Comparison of ENCODE assay signal across 10 mouse cellular contexts in genomic region chr6:28418449-28418848, GRCm38 (mm10). TPM values are rescaled to one million over a fixed set of nuclear protein-coding genes. Genes with fewer than 3 reads are reported as not detected.
A peak's percentile ranks its signal among the peaks of the same experiment; 100 is the strongest.
DNase-seq lines count a peak whose midpoint lies in the region; ATAC-seq lines count a peak whose summit lies in the region.
"Had no signal": no experiment of that assay in that cellular context is flagged by ENCODE, and none has a peak within 500 bp of the region (broad histone marks: within the 10 kb centered on the region; RNA-seq: fewer than 3 reads in every experiment).

No protein-coding gene starts in this region.

- H3K4me1 ChIP-seq in forebrain, embryonic 15.5 days = peaks cover 30% of the 10 kb centered on the region

- H3K9me3 ChIP-seq in forebrain, embryonic 15.5 days = no peaks in the 10 kb centered on the region
- H3K9me3 ChIP-seq: lung, embryonic 15.5 days; stomach, embryonic 15.5 days had no signal

- no peak overlapping the region for H3K27ac ChIP-seq in forebrain, embryonic 15.5 days (replicated peaks)
- H3K27ac ChIP-seq: lung, embryonic 15.5 days; stomach, embryonic 15.5 days had no signal

- no peak overlapping the region for H3K4me2 ChIP-seq in forebrain, embryonic 15.5 days (replicated peaks)
- H3K4me2 ChIP-seq: lung, embryonic 15.5 days; stomach, embryonic 15.5 days had no signal

- WGBS in forebrain, embryonic 15.5 days = 84% methylated on average over 14 of the region's 14 CpGs

- H3K9ac ChIP-seq in forebrain, embryonic 15.5 days (replicated peaks) = no peak overlapping the region
- H3K9ac ChIP-seq: lung, embryonic 15.5 days; stomach, embryonic 15.5 days had no signal

- intact Hi-C loops in gastrocnemius, postnatal 36 days (cut with DNase I) = no loop called here

- no peak overlapping the region for H3K4me3 ChIP-seq in forebrain, embryonic 15.5 days
- H3K4me3 ChIP-seq: lung, embryonic 15.5 days; stomach, embryonic 15.5 days had no signal

- no peak for ATAC-seq in forebrain, embryonic 15.5 days (replicated peaks)

- H3K27me3 ChIP-seq in forebrain, embryonic 15.5 days = no peaks in the 10 kb centered on the region
- H3K27me3 ChIP-seq: lung, embryonic 15.5 days; stomach, embryonic 15.5 days had no signal

- peak; percentile 75 to 90 for DNase-seq in adrenal gland, adult (ENCODE audit: inconsistent age in 2 of 2, low spot score in 1 of 2)
- peak; percentile 87 to 93 for DNase-seq in adrenal gland, postnatal 36 days
- DNase-seq in gastrocnemius, postnatal 36 days = peak; percentile 81 to 88
- peak; percentile 93 for DNase-seq in kidney, postnatal 25 days
- peak; percentile 73 for DNase-seq in lung, postnatal 36 days
- DNase-seq in c-Kit-positive CD71-positive TER-119-positive erythroid progenitor cells, embryonic 14.5 days (ENCODE audit: low spot score) = no peak
- DNase-seq in yolk sac, embryonic 10.5 days (ENCODE audit: low spot score) = no peak

- peaks cover 55% of the 10 kb centered on the region for H3K36me3 ChIP-seq in forebrain, embryonic 15.5 days

RNA-seq across cellular contexts. Expression of gene Arf5, which starts 4.9 kb away (rescaled TPM):
- 100 to 1,000 TPM; 149 to 171 TPM for total RNA-seq in adrenal gland, postnatal 36 days (2021)
- total RNA-seq in gastrocnemius, postnatal 36 days (2021) = 10 to 100 TPM; 74.6 to 77.3 TPM
- polyA plus RNA-seq in forebrain, embryonic 15.5 days (2015; fragmentation: Nextera tagmentation; extraction: Ambion mirVana) = 414 and 439 TPM in 2 replicates

RNA-seq across cellular contexts. Expression of gene Fscn3, which starts 9.1 kb away (rescaled TPM):
- under 1 TPM in 1 of 2 experiments, not detected in 1; 0.17 TPM for total RNA-seq in adrenal gland, postnatal 36 days (2021)
- total RNA-seq in gastrocnemius, postnatal 36 days (2021) = not detected
- not detected in 2 replicates for polyA plus RNA-seq in forebrain, embryonic 15.5 days (2015; fragmentation: Nextera tagmentation; extraction: Ambion mirVana)
- polyA plus RNA-seq: lung, embryonic 15.5 days; stomach, embryonic 15.5 days had no signal

RNA-seq across cellular contexts. Expression of gene Gcc1, which starts 9.7 kb away (rescaled TPM):
- total RNA-seq in adrenal gland, postnatal 36 days (2021) = 10 to 100 TPM; 16.9 to 18.2 TPM
- 1 to 10 TPM; 4.8 to 5.9 TPM for total RNA-seq in gastrocnemius, postnatal 36 days (2021)
- polyA plus RNA-seq in forebrain, embryonic 15.5 days (2015; fragmentation: Nextera tagmentation; extraction: Ambion mirVana) = 14.6 and 15.9 TPM in 2 replicates

RNA-seq across cellular contexts. Expression of gene Zfp800, which starts 20.6 kb away (rescaled TPM):
- total RNA-seq in adrenal gland, postnatal 36 days (2021) = 10 to 100 TPM; 25.5 to 27.5 TPM
- 1 to 10 TPM; 5.7 to 5.9 TPM for total RNA-seq in gastrocnemius, postnatal 36 days (2021)
- 20.8 and 23.1 TPM in 2 replicates for polyA plus RNA-seq in forebrain, embryonic 15.5 days (2015; fragmentation: Nextera tagmentation; extraction: Ambion mirVana)

RNA-seq across cellular contexts. Expression of gene Pax4, which starts 30.7 kb away (rescaled TPM):
- total RNA-seq in adrenal gland, postnatal 36 days (2021) = not detected
- total RNA-seq in gastrocnemius, postnatal 36 days (2021) = not detected
- 0.19 and 0.24 TPM in 2 replicates for polyA plus RNA-seq in forebrain, embryonic 15.5 days (2015; fragmentation: Nextera tagmentation; extraction: Ambion mirVana)
- polyA plus RNA-seq: lung, embryonic 15.5 days had no signal

Comparison
In these comparisons a context has a peak if more than half of its experiments do, and no peak if none do; other contexts are left out.
1. DNase-seq: peak in adrenal gland, adult (2 of 2), adrenal gland, postnatal 36 days (2 of 2), gastrocnemius, postnatal 36 days (2 of 2), kidney, postnatal 25 days (2 of 2) and lung, postnatal 36 days (single experiment); none in c-Kit-positive CD71-positive TER-119-positive erythroid progenitor cells, embryonic 14.5 days (single experiment) and yolk sac, embryonic 10.5 days (single experiment).